Mouse (Mus musculus) limb, embryonic 10.5 days (tissue): ENCODE data around the gene Creb3l2. TPM values are rescaled to one million over a fixed set of nuclear protein-coding genes. Genes with fewer than 3 reads are reported as not detected.
A peak's percentile ranks its signal among the peaks of the same experiment; 100 is the strongest.

Source experiments
- DNase-seq: peaks from one replicate; pipeline ENCODE4 v3.0.0-alpha.2; 2017; ENCODE audit warnings: low spot score
- H3K27ac ChIP-seq: fragments of 300-500 bp; sonication (generic); 2 replicates; pipeline ENCODE4 v1.5.1; 2016; ENCODE audit warnings: mild to moderate bottlenecking
- H3K27me3 ChIP-seq: fragments of 300-500 bp; sonication (generic); 2 replicates; pipeline ENCODE4 v1.6.1; 2016; ENCODE audit warnings: low read depth, mild to moderate bottlenecking; ENCODE audit not compliant: poor library complexity, severe bottlenecking
- H3K36me3 ChIP-seq: fragments of 300-500 bp; sonication (generic); 2 replicates; pipeline ENCODE4 v1.6.1; 2016; ENCODE audit warnings: mild to moderate bottlenecking, moderate library complexity
- H3K4me1 ChIP-seq: fragments of 300-500 bp; sonication (generic); 2 replicates; pipeline ENCODE4 v1.6.1; 2016
- H3K4me3 ChIP-seq: fragments of 300-500 bp; sonication (generic); 2 replicates; pipeline ENCODE4 v1.5.1; 2016; ENCODE audit warnings: mild to moderate bottlenecking, moderate library complexity
- H3K9me3 ChIP-seq: fragments of 300-500 bp; sonication (generic); replicated peaks from 2 replicates; pipeline ENCODE4 v1.6.1; 2016; ENCODE audit warnings: mild to moderate bottlenecking
- WGBS: fragments of 180-500 bp; shearing (Covaris S2); methylation state at CpG from one replicate; pipeline ENCODE4 v1.1.7; 2016; 5-methylcytosine and 5-hydroxymethylcytosine counted together
- polyA plus RNA-seq: library from polyadenylated mRNA; unstranded; fragments of >200 nt; fragmentation: Nextera tagmentation; extraction: Ambion mirVana; gene quantifications from 2 replicates; pipeline ENCODE4 v1.2.1, GENCODE M21; 2016

Gene Creb3l2
- polyA plus RNA-seq, 1 experiment from 2014 or later = 17.2 TPM

GRCm38 (mm10) chr6:37325906-37326602 lies 115.9 kb downstream of the Creb3l2 start:
- Histone ChIP-seq H3K27ac (peak overlapping the region; percentile 19; the same call in 1 of the 2 replicates), H3K27me3 (no peaks in the 10 kb centered on the region), H3K9me3 (no peaks in the 10 kb centered on the region), H3K36me3 (no peaks in the 10 kb centered on the region; the same call in 1 of the 2 replicates), H3K4me1 (peaks cover 30% of the 10 kb centered on the region), H3K4me3 (no peak overlapping the region)
- 93% methylated on average over 9 of the region's 9 CpGs for WGBS
- no peak for DNase-seq

- no peaks in the 10 kb centered on the region for H3K27me3 ChIP-seq
- no peak overlapping the region for H3K27ac ChIP-seq
- peaks cover 24% of the 10 kb centered on the region for H3K4me1 ChIP-seq
- H3K36me3 ChIP-seq = no peaks in the 10 kb centered on the region
- no peak overlapping the region for H3K4me3 ChIP-seq
- no peak for DNase-seq
- no peaks in the 10 kb centered on the region for H3K9me3 ChIP-seq
- 85% methylated on average over 3 of the region's 3 CpGs for WGBS
Measured at GRCm38 (mm10) chr6:37325076-37325475, 116.9 kb downstream of the Creb3l2 start.

GRCm38 (mm10) chr6:37322641-37323040 lies 119.3 kb downstream of the Creb3l2 start:
- H3K4me1 ChIP-seq = peaks cover under 1% of the 10 kb centered on the region; the same call in 1 of the 2 replicates
- H3K4me3 ChIP-seq = no peak overlapping the region
- no peak for DNase-seq
- no peaks in the 10 kb centered on the region for H3K27me3 ChIP-seq
- 93% methylated on average over 7 of the region's 7 CpGs for WGBS
- H3K27ac ChIP-seq = no peak overlapping the region
- no peaks in the 10 kb centered on the region for H3K9me3 ChIP-seq
- H3K36me3 ChIP-seq = no peaks in the 10 kb centered on the region

DNA sequence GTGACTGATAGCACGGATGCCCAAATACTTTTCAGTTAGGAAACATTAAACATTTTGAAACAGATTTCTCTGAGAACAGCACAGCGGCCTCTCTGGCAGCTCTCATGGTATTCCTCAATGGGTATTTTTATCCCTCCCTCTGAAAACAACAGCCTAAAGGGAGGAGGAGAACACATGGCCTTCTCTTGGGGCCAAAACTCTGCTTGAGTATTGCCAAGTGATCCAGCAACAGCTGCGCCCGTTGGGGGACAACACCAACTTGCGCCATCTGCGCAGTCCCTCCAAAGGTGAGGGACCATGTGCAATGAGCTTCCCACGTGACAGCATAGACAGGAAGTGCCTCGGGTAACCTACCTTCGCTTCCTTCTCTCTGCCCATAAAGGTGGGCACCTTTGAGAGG lies 119.9 kb downstream of the Creb3l2 start:
- Histone ChIP-seq H3K27ac (no peak overlapping the region), H3K36me3 (no peaks in the 10 kb centered on the region), H3K9me3 (no peaks in the 10 kb centered on the region), H3K27me3 (no peaks in the 10 kb centered on the region), H3K4me1 (no peaks in the 10 kb centered on the region), H3K4me3 (no peak overlapping the region)
- no peak for DNase-seq
- WGBS = 90% methylated on average over 9 of the region's 9 CpGs

DNA sequence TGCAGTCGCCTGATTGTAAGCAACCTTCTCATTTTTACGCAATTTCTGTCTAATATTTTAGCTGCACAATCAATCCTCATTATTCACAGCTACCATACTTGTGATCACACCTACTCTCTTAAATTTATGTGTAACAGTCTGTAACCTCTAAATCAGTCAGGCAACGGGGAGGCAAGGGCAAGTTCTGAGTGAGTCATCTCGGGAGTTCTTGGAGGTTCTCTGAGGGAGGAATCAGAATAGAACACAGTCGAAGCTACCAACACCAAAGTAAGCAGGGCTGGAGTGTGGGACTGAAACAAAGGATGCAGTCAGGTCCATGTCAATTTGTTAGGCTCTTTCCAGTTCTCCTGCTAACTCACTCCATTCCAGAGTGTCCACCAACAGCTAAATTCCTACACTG lies 124.0 kb downstream of the Creb3l2 start:
- no peaks in the 10 kb centered on the region for H3K27me3 ChIP-seq
- H3K27ac ChIP-seq = no peak overlapping the region
- no peaks in the 10 kb centered on the region for H3K36me3 ChIP-seq
- no peak overlapping the region for H3K4me3 ChIP-seq
- no peaks in the 10 kb centered on the region for H3K9me3 ChIP-seq
- WGBS = 87% methylated on average over 5 of the region's 5 CpGs
- no peaks in the 10 kb centered on the region for H3K4me1 ChIP-seq
- no peak for DNase-seq

DNA sequence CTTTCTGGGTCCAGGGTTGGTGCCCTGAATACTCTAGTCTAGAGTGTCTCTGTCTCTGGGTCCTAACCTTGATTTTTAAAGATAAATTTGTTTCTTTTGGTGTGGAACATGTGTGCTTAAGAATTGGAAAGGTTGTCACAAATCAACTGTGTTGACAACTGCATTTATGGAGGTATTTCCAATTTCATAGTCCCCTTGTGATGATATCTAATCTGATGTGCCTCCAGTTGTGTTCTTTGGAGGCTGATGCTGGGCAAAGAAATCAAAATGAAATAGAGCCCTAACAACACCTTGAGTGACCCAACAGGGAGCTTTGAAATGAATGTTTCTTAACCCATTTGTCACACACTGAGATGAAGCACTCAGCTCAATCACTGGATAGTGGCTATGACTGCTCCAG lies 126.5 kb downstream of the Creb3l2 start:
- H3K4me1 ChIP-seq = no peaks in the 10 kb centered on the region
- no peaks in the 10 kb centered on the region for H3K9me3 ChIP-seq
- H3K4me3 ChIP-seq = no peak overlapping the region
- no peaks in the 10 kb centered on the region for H3K27me3 ChIP-seq
- H3K36me3 ChIP-seq = no peaks in the 10 kb centered on the region
- no peak overlapping the region for H3K27ac ChIP-seq
- no peak for DNase-seq

DNA sequence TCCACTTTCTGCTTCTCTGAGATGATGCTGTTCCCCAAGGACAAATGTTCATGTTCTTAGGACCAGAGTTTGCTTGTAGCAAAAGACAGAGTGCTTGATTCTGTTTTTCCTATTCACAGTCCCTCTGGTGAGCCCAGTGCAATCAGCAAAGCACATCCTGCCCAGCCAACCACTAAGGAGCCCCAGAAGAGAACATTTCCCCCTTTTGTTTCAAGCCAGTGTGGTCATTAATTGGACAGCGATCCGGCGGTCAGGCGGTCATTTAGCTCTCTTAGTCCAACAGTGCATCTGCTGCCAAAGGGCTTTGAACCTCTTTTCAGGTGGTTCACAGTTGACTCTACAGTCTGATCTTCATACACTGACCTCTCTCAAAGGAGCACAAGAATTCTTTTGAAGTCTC lies 131.3 kb downstream of the Creb3l2 start:
- no peaks in the 10 kb centered on the region for H3K27me3 ChIP-seq
- WGBS = 90% methylated on average over 4 of the region's 4 CpGs
- no peaks in the 10 kb centered on the region for H3K4me1 ChIP-seq
- no peaks in the 10 kb centered on the region for H3K36me3 ChIP-seq
- H3K4me3 ChIP-seq = no peak overlapping the region
- H3K27ac ChIP-seq = no peak overlapping the region
- DNase-seq = no peak
- no peaks in the 10 kb centered on the region for H3K9me3 ChIP-seq

DNA sequence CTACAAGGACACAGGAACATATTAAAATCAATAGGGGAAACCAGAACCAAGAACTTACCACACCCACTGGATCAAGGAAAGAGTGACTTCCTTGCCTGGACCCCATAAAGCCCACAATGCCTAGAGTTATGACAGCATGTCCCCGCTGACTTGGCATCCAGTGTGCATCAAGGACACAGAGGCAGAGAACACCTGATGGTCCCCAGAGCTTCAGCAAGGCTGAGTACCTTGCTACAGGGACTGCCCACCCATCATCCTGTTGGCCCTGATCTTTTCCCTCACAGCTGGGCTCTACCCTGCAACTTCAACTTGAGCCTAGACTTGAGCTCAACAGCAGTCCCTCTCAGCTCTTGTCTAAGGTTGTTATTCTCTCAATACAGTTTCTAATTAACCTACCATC lies 135.3 kb downstream of the Creb3l2 start:
- Histone ChIP-seq H3K9me3 (no peaks in the 10 kb centered on the region), H3K36me3 (no peaks in the 10 kb centered on the region), H3K4me3 (no peak overlapping the region), H3K4me1 (no peaks in the 10 kb centered on the region), H3K27ac (no peak overlapping the region), H3K27me3 (peaks cover 20% of the 10 kb centered on the region)
- WGBS = 82% methylated on average over 1 of the region's 1 CpGs
- no peak for DNase-seq

GRCm38 (mm10) chr6:37300492-37300891 lies 141.5 kb downstream of the Creb3l2 start:
- WGBS = 14% methylated on average over 13 of the region's 13 CpGs
- Histone ChIP-seq H3K27ac (no peak overlapping the region), H3K27me3 (peaks cover 76% of the 10 kb centered on the region), H3K9me3 (no peaks in the 10 kb centered on the region), H3K4me1 (peaks cover 15% of the 10 kb centered on the region), H3K36me3 (no peaks in the 10 kb centered on the region), H3K4me3 (peak overlapping the region; percentile 73)
- DNase-seq = no peak

GRCm38 (mm10) chr6:37299562-37300390 lies 142.2 kb downstream of the Creb3l2 start, which contains the start of gene Dgki:
Dgki (minus strand) TSS chr6:37300184.
- peak within 1 kb of the TSS; percentile 77 for H3K27ac ChIP-seq

GRCm38 (mm10) chr6:37298982-37299381 lies 143.0 kb downstream of the Creb3l2 start:
- Histone ChIP-seq H3K36me3 (no peaks in the 10 kb centered on the region), H3K4me1 (peaks cover 15% of the 10 kb centered on the region), H3K4me3 (peak overlapping the region; percentile 73), H3K9me3 (no peaks in the 10 kb centered on the region), H3K27ac (no peak overlapping the region), H3K27me3 (peaks cover 76% of the 10 kb centered on the region)
- no peak for DNase-seq
- WGBS = 39% methylated on average over 4 of the region's 4 CpGs

More at GRCm38 (mm10) chr6:37299562-37300390, 142.2 kb downstream of the Creb3l2 start, which contains the start of gene Dgki:
- under 1% methylated on average over 61 of the region's 65 CpGs for WGBS
- no peaks in the 10 kb centered on the region for H3K9me3 ChIP-seq
- peaks cover 76% of the 10 kb centered on the region for H3K27me3 ChIP-seq
- DNase-seq = peak; percentile 75
- H3K4me3 ChIP-seq = peak within 1 kb of the TSS; percentile 73
- H3K4me1 ChIP-seq = peaks cover 15% of the 10 kb centered on the region
- no peaks in the 10 kb centered on the region for H3K36me3 ChIP-seq

GRCm38 (mm10) chr6:37297744-37298482 lies 144.0 kb downstream of the Creb3l2 start:
- peaks cover 15% of the 10 kb centered on the region for H3K4me1 ChIP-seq
- DNase-seq = no peak
- WGBS = 45% methylated on average over 8 of the region's 8 CpGs
- no peaks in the 10 kb centered on the region for H3K36me3 ChIP-seq
- H3K27me3 ChIP-seq = peaks cover 69% of the 10 kb centered on the region
- no peaks in the 10 kb centered on the region for H3K9me3 ChIP-seq
- no peak overlapping the region for H3K4me3 ChIP-seq
- no peak overlapping the region for H3K27ac ChIP-seq

DNA sequence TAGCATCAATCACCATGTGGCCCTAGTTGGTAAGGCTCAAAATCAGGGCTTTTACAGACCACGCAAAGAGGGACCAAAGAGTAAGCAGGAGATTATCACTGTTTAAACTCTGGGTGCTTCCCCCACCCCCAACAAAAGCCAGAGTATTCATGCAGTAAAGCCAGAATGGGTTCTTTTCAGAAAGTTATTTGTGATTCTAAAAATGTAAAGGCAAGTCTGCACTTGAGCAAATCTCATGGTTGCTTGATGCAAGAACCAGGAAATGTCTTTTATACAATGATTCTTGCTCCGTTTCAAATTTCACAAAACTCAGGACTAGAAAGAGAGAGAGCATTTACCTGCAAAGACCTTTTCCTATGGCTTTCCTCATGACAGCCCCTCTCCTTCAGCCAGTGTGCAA lies 149.9 kb downstream of the Creb3l2 start:
- Histone ChIP-seq H3K27me3 (peaks cover 11% of the 10 kb centered on the region), H3K27ac (no peak overlapping the region), H3K9me3 (no peaks in the 10 kb centered on the region), H3K4me3 (no peak overlapping the region), H3K4me1 (no peaks in the 10 kb centered on the region), H3K36me3 (no peaks in the 10 kb centered on the region)
- WGBS = 76% methylated on average over 2 of the region's 2 CpGs
- DNase-seq = no peak
